Mouse (Mus musculus) limb, embryonic 13.5 days (tissue): ENCODE measurements around the gene Vmn2r96. TPM values are rescaled to one million over a fixed set of nuclear protein-coding genes. Genes with fewer than 3 reads are reported as not detected.
"Not testable (repeated sequence)": the region's sequence is repeated elsewhere in the genome, so short reads cannot be mapped to it uniquely, and the experiment has no call there.

ENCODE experiments used
- ATAC-seq: fragments of 200-750 bp; cut with Nextera tagmentation; 2 replicates; pipeline ENCODE4 v1.8.0; 2017; ENCODE audit warnings: low read depth, moderate number of reproducible peaks, moderate TSS enrichment; ENCODE audit not compliant: low FRiP score
- H3K27ac ChIP-seq: fragments of 300-500 bp; sonication (generic); 2 replicates; pipeline ENCODE4 v1.5.1; 2015; ENCODE audit warnings: inconsistent platforms, mild to moderate bottlenecking, moderate library complexity
- H3K27me3 ChIP-seq: fragments of 300-500 bp; sonication (generic); 2 replicates; pipeline ENCODE4 v1.6.1; 2015; ENCODE audit warnings: mild to moderate bottlenecking, inconsistent platforms
- H3K36me3 ChIP-seq: fragments of 300-500 bp; sonication (generic); 2 replicates; pipeline ENCODE4 v1.6.1; 2015; ENCODE audit warnings: inconsistent platforms, mild to moderate bottlenecking, moderate library complexity
- H3K4me1 ChIP-seq: fragments of 300-500 bp; sonication (generic); 2 replicates; pipeline ENCODE4 v1.6.1; 2015; ENCODE audit warnings: inconsistent platforms
- H3K4me2 ChIP-seq: fragments of 300-500 bp; sonication (generic); replicated peaks from 2 replicates; pipeline ENCODE4 v1.6.1; 2015; ENCODE audit warnings: inconsistent platforms, mild to moderate bottlenecking, moderate library complexity
- H3K4me3 ChIP-seq: fragments of 300-500 bp; sonication (generic); 2 replicates; pipeline ENCODE4 v1.5.1; 2015; ENCODE audit warnings: moderate library complexity, mild to moderate bottlenecking, inconsistent platforms
- H3K9ac ChIP-seq: fragments of 300-500 bp; sonication (generic); 2 replicates; pipeline ENCODE4 v1.6.1; 2015; ENCODE audit warnings: mild to moderate bottlenecking, inconsistent platforms
- H3K9me3 ChIP-seq: fragments of 300-500 bp; sonication (generic); 2 replicates; pipeline ENCODE4 v1.6.1; 2016; ENCODE audit warnings: inconsistent platforms
- WGBS: fragments of 180-500 bp; shearing (Covaris S2); methylation state at CpG from one replicate; pipeline ENCODE4 v1.1.7; 2015; 5-methylcytosine and 5-hydroxymethylcytosine counted together
- polyA plus RNA-seq: library from polyadenylated mRNA; unstranded; fragments of >200 nt; fragmentation: Nextera tagmentation; extraction: Ambion mirVana; gene quantifications from 2 replicates; pipeline ENCODE4 v1.2.1, GENCODE M21; 2015

Vmn2r96 gene
- not detected in 2 replicates for polyA plus RNA-seq

DNA sequence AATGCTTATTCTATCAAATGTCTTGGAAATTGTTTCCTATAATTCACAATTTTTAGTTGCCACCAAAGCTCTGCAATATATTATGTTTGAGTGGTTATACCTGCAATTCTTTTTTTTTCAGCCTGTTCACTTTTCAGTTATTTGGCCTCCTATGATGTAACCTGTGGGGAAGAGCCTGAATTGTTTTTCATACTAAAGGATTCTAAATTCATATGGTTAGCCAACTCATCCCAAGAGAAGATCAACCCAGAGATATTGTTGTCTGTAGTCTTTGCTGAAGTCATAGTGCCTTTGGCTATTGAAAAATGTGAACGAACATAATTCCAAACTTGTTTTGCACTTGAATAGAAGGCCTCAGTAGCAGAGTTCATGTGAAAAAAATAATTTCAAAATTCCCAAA is at the start of gene Vmn2r96:
Gene Vmn2r96 (plus strand): TSS at position 301 of the 400 bp plus-strand sequence.
- not testable (repeated sequence) for H3K4me2 ChIP-seq, ATAC-seq, H3K9ac ChIP-seq, H3K27me3 ChIP-seq, H3K4me1 ChIP-seq, H3K27ac ChIP-seq, H3K4me3 ChIP-seq, H3K36me3 ChIP-seq
- peaks cover 12% of the 10 kb centered on the region; the same call in 1 of the 2 replicates for H3K9me3 ChIP-seq
- 73% methylated on average over 1 of the region's 1 CpGs for WGBS

DNA sequence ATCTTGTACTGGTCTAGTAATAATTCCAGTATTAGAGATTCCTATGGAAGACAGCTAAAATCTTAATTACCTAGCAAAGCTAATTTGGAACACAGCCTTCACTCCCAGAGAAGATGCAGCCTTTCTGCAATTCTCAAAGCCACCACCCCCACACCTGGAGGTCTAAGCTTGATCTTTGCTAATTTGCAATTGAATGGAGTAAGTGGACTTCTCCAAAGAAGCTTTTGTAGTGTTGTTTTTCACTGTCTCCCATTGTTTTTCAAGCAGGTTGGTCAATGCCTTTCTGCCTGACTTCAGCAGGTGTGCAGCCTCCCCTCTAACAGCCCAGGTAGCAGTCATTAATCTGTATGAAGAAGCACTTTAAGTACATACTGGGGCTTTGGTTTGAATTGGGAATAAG is 49.6 kb upstream of the Vmn2r96 start:
- H3K27me3 ChIP-seq = no peaks in the 10 kb centered on the region
- no peaks in the 10 kb centered on the region for H3K36me3 ChIP-seq
- peaks cover 54% of the 10 kb centered on the region for H3K9me3 ChIP-seq
- H3K4me3 ChIP-seq = no peak overlapping the region
- H3K27ac ChIP-seq = no peak overlapping the region
- no peaks in the 10 kb centered on the region for H3K4me1 ChIP-seq
- no peak overlapping the region for H3K9ac ChIP-seq
- no peak overlapping the region for H3K4me2 ChIP-seq
- no peak for ATAC-seq

DNA sequence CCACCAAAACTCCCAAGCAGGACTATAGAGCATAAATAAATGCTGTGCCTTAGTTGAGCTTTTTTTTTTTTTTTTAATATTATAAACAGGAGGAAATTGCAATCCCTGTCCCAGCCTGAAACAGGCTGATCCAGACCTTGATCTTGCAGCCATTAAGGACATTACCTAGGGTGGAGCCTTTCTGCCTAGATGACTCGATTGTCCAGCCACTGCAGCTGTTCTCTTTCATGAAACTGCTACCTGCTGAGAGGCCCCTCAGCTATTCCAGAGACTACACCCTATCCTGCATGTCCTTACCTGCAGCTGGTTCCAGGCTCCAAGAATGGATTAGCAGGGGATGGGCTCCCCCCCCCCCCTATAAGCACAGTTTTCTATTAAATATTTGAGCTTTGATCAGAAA is 49.0 kb upstream of the Vmn2r96 start:
- no peaks in the 10 kb centered on the region for H3K27me3 ChIP-seq
- H3K9me3 ChIP-seq = peaks cover 51% of the 10 kb centered on the region
- WGBS = 93% methylated on average over 1 of the region's 1 CpGs
- no peak overlapping the region for H3K4me2 ChIP-seq
- no peak overlapping the region for H3K4me3 ChIP-seq
- H3K36me3 ChIP-seq = no peaks in the 10 kb centered on the region
- no peak for ATAC-seq
- H3K4me1 ChIP-seq = no peaks in the 10 kb centered on the region
- H3K27ac ChIP-seq = no peak overlapping the region
- no peak overlapping the region for H3K9ac ChIP-seq

DNA sequence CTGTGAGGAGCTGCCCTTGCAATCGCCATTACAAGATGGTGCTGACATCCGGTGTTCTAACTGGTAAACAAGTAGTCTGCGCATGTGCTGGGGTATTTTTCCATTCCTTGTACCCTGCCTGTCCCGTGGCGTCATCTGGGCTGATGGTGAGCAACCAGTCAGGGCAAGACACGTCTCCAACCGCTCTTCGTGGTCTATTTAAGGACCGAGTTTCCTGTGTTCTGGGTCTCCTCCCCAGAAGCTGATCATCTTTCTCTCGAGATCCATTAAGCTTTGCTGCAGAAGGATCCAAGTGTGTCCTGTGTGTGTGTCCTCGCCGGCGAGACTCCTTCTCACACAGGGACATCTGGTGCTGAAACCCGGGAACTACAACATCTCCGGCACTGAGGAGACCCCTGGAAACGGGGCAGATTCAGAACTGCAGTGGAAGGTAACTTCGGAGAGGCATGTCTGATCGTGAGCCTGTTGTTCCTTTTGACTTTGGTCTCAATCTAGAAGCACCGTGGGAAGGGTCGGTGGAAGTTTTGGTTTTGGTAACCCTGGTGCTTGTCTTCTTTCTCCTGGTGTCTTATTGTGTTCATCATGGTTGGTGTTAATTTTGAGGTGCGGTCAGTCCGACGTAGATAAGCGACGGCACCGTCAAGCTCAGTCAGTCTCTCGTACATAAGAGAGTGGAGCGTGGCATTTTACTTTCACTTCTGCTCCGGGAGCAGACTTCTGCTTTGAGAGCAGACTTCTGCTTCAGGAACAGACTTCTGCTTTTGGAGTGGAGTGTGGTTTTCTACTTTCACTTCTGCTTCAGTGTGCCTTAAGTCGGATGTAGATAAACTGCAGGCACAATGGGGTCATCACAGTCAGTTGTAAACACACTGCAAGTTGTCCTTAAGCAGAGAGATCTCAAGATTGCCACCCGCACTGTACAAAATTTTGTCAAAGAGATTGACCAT is 14.5 kb upstream of the Vmn2r96 start:
- not testable (repeated sequence) for H3K4me3 ChIP-seq, H3K4me2 ChIP-seq, H3K4me1 ChIP-seq, H3K9ac ChIP-seq, H3K36me3 ChIP-seq, ATAC-seq, H3K27me3 ChIP-seq, H3K27ac ChIP-seq
- 93% methylated on average over 31 of the region's 31 CpGs for WGBS
- H3K9me3 ChIP-seq = peaks cover 63% of the 10 kb centered on the region

DNA sequence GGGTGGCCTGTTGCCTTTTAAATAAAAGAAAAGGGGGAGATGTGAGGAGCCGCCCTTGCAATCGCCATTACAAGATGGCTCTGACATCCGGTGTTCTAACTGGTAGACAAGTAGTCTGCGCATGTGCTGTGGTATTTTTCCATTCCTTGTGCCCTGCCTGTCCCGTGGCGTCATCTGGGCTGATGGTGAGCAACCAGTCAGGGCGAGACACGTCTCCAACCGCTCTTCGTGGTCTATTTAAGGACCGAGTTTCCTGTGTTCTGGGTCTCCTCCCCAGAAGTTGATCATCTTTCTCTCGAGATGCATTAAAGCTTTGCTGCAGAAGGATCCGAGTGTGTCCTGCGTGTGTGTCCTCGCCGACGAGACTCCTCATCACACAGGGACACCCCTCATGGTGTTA is 6.8 kb upstream of the Vmn2r96 start:
- not testable (repeated sequence) for H3K27me3 ChIP-seq, H3K4me1 ChIP-seq, H3K27ac ChIP-seq, H3K9ac ChIP-seq, H3K4me3 ChIP-seq, ATAC-seq, H3K36me3 ChIP-seq, H3K4me2 ChIP-seq
- WGBS = 86% methylated on average over 17 of the region's 17 CpGs
- H3K9me3 ChIP-seq = peaks cover 31% of the 10 kb centered on the region

DNA sequence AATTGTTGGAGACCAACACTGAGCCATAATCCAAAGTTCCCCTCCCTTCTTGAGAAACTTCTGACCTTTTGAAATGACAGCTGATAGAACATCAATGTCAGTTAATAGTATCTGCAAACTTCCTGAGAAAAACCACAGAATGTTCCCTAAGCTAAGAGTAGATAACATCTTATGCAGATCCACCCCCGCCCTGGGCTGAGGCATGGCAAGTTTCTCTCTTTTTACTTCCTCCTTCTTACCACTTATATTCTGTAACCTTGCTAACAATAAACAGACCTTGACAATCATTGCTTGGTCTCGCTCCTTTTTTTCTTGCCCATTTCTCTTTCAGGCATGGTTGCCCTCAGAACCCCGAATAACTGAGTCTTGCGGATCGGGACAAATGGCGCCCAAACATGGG is 42.2 kb downstream of the Vmn2r96 start:
- H3K36me3 ChIP-seq = not testable (repeated sequence)

DNA sequence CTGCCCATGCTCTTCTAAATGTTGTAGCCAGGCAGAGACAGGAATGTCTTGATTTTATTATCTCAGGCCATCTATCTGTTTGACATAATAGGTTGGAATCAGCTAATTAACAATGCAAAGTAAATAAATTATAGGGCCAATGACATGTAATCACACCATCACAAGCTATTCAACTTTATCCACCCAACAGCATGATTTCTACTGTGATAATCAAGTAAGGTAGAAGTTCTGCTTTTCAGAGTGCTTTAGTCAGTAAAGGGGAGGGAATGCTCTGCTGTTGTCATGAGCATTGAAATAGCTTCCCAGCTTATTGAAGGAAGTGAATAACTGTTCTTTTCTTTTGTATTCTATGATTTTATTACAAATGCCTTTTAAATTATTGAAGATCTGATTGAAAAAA is 53.6 kb downstream of the Vmn2r96 start:
- Histone ChIP-seq H3K27ac (no peak overlapping the region), H3K4me1 (no peaks in the 10 kb centered on the region), H3K9me3 (peaks cover 19% of the 10 kb centered on the region), H3K9ac (no peak overlapping the region), H3K4me2 (no peak overlapping the region), H3K4me3 (no peak overlapping the region), H3K36me3 (no peaks in the 10 kb centered on the region), H3K27me3 (no peaks in the 10 kb centered on the region)
- ATAC-seq = no peak

More for the DNA sequence above, 42.2 kb downstream of the Vmn2r96 start:
- H3K4me1 ChIP-seq, H3K4me2 ChIP-seq, H3K9ac ChIP-seq, H3K4me3 ChIP-seq, ATAC-seq, H3K27me3 ChIP-seq, H3K27ac ChIP-seq: not testable (repeated sequence)
- peaks cover 42% of the 10 kb centered on the region for H3K9me3 ChIP-seq
- 92% methylated on average over 6 of the region's 6 CpGs for WGBS

Other genes starting within 250 kb of the Vmn2r96 start
- gene Vmn2r95, start 149.1 kb upstream of the Vmn2r96 start, polyA plus RNA-seq = not detected in 2 replicates